Mouse (Mus musculus): ENCODE measurements around the gene Bbs9. TPM values are rescaled to one million over a fixed set of nuclear protein-coding genes. Genes with fewer than 3 reads are reported as not detected.

Gene Bbs9
- polyA plus RNA-seq, 1 experiment from 2014 or later: 5.8 TPM

- WGBS: 74% methylated on average over 9 of the region's 9 CpGs
- ATAC-seq (ENCODE audit: low FRiP score, low TSS enrichment) (no peak), DNase-seq (ENCODE audit: low spot score) (no peak)
- TF ChIP-seq CTCF (IDR thresholded peaks at IDR 0.05; ENCODE audit: low read depth): no peak
- no peak for TF ChIP-seq EP300 (optimal IDR thresholded peaks at IDR 0.05)
- Histone ChIP-seq H3K27me3 (ENCODE audit: control insufficient read depth, insufficient read depth, low read length) (no peaks in the 10 kb centered on the region), H3K9me3 (ENCODE audit: control insufficient read depth, low read length) (no peaks in the 10 kb centered on the region), H3K36me3 (ENCODE audit: control insufficient read depth, insufficient read depth, low read length) (no peaks in the 10 kb centered on the region), H3K4me1 (replicated peaks; ENCODE audit: control insufficient read depth, insufficient read depth) (no peaks in the 10 kb centered on the region), H3K9ac (ENCODE audit: low read length) (no peak overlapping the region), H3K27ac (replicated peaks) (no peak overlapping the region), H3K4me3 (ENCODE audit: low read depth, low read length) (no peak overlapping the region), H3K4me2 (replicated peaks; ENCODE audit: low read depth) (no peak overlapping the region)
Observed at GRCm38 (mm10) chr9:22544349-22545341, 69.1 kb downstream of the Bbs9 start.

- WGBS: 53% methylated on average over 1 of the region's 1 CpGs
- H3K9me3 ChIP-seq (ENCODE audit: control insufficient read depth, low read length): no peaks in the 10 kb centered on the region
- H3K27ac ChIP-seq (replicated peaks): no peak overlapping the region
- no peaks in the 10 kb centered on the region for H3K27me3 ChIP-seq (ENCODE audit: control insufficient read depth, insufficient read depth, low read length)
- no peak overlapping the region for H3K4me2 ChIP-seq (replicated peaks; ENCODE audit: low read depth)
- no peaks in the 10 kb centered on the region for H3K36me3 ChIP-seq (ENCODE audit: control insufficient read depth, insufficient read depth, low read length)
- no peak overlapping the region for H3K4me3 ChIP-seq (ENCODE audit: low read depth, low read length)
- ATAC-seq (ENCODE audit: low FRiP score, low TSS enrichment) (no peak), DNase-seq (ENCODE audit: low spot score) (no peak)
- no peak for TF ChIP-seq CTCF (IDR thresholded peaks at IDR 0.05; ENCODE audit: low read depth)
- TF ChIP-seq EP300 (optimal IDR thresholded peaks at IDR 0.05): no peak
- H3K9ac ChIP-seq (ENCODE audit: low read length): no peak overlapping the region
- H3K4me1 ChIP-seq (replicated peaks; ENCODE audit: control insufficient read depth, insufficient read depth): no peaks in the 10 kb centered on the region
Observed at GRCm38 (mm10) chr9:22551273-22551672, 75.8 kb downstream of the Bbs9 start.

- H3K4me2 ChIP-seq (replicated peaks; ENCODE audit: low read depth): no peak overlapping the region
- H3K9ac ChIP-seq (ENCODE audit: low read length): no peak overlapping the region
- no peaks in the 10 kb centered on the region for H3K27me3 ChIP-seq (ENCODE audit: control insufficient read depth, insufficient read depth, low read length)
- no peak overlapping the region for H3K4me3 ChIP-seq (ENCODE audit: low read depth, low read length)
- H3K36me3 ChIP-seq (ENCODE audit: control insufficient read depth, insufficient read depth, low read length): no peaks in the 10 kb centered on the region
- H3K27ac ChIP-seq (replicated peaks): no peak overlapping the region
- TF ChIP-seq CTCF (IDR thresholded peaks at IDR 0.05; ENCODE audit: low read depth) (no peak), EP300 (optimal IDR thresholded peaks at IDR 0.05) (no peak)
- DNase-seq (ENCODE audit: low spot score) (no peak), ATAC-seq (ENCODE audit: low FRiP score, low TSS enrichment) (no peak)
- H3K9me3 ChIP-seq (ENCODE audit: control insufficient read depth, low read length): no peaks in the 10 kb centered on the region
- WGBS: 31% methylated on average over 5 of the region's 5 CpGs
- no peaks in the 10 kb centered on the region for H3K4me1 ChIP-seq (replicated peaks; ENCODE audit: control insufficient read depth, insufficient read depth)
Observed at GRCm38 (mm10) chr9:22556076-22556475, 80.6 kb downstream of the Bbs9 start.

GRCm38 (mm10) chr9:22557467-22557866 is 82.0 kb downstream of the Bbs9 start:
- no peak overlapping the region for H3K4me2 ChIP-seq (replicated peaks; ENCODE audit: low read depth)
- H3K4me1 ChIP-seq (replicated peaks; ENCODE audit: control insufficient read depth, insufficient read depth): no peaks in the 10 kb centered on the region
- H3K27me3 ChIP-seq (ENCODE audit: control insufficient read depth, insufficient read depth, low read length): no peaks in the 10 kb centered on the region
- 56% methylated on average over 13 of the region's 13 CpGs for WGBS
- ATAC-seq (ENCODE audit: low FRiP score, low TSS enrichment) (0 out of 2 replicates have a peak, but pooled peaks have one; percentile 45), DNase-seq (ENCODE audit: low spot score) (peak; percentile 69)
- no peaks in the 10 kb centered on the region for H3K36me3 ChIP-seq (ENCODE audit: control insufficient read depth, insufficient read depth, low read length)
- H3K27ac ChIP-seq (replicated peaks): no peak overlapping the region
- H3K9ac ChIP-seq (ENCODE audit: low read length): no peak overlapping the region
- no peak for TF ChIP-seq EP300 (optimal IDR thresholded peaks at IDR 0.05)
- TF ChIP-seq CTCF (IDR thresholded peaks at IDR 0.05; ENCODE audit: low read depth): peak; percentile 83
- no peaks in the 10 kb centered on the region for H3K9me3 ChIP-seq (ENCODE audit: control insufficient read depth, low read length)
- H3K4me3 ChIP-seq (ENCODE audit: low read depth, low read length): no peak overlapping the region

GRCm38 (mm10) chr9:22563612-22564347 is 88.3 kb downstream of the Bbs9 start:
- no peak overlapping the region for H3K27ac ChIP-seq (replicated peaks)
- no peak overlapping the region for H3K4me3 ChIP-seq (ENCODE audit: low read depth, low read length)
- no peaks in the 10 kb centered on the region for H3K27me3 ChIP-seq (ENCODE audit: control insufficient read depth, insufficient read depth, low read length)
- H3K4me1 ChIP-seq (replicated peaks; ENCODE audit: control insufficient read depth, insufficient read depth): no peaks in the 10 kb centered on the region
- TF ChIP-seq EP300 (optimal IDR thresholded peaks at IDR 0.05) (no peak), CTCF (IDR thresholded peaks at IDR 0.05; ENCODE audit: low read depth) (no peak)
- ATAC-seq (ENCODE audit: low FRiP score, low TSS enrichment) (0 out of 2 replicates have a peak, but pooled peaks have one; percentile 26), DNase-seq (ENCODE audit: low spot score) (no peak)
- H3K36me3 ChIP-seq (ENCODE audit: control insufficient read depth, insufficient read depth, low read length): no peaks in the 10 kb centered on the region
- no peak overlapping the region for H3K9ac ChIP-seq (ENCODE audit: low read length)
- 56% methylated on average over 11 of the region's 11 CpGs for WGBS
- no peak overlapping the region for H3K4me2 ChIP-seq (replicated peaks; ENCODE audit: low read depth)
- no peaks in the 10 kb centered on the region for H3K9me3 ChIP-seq (ENCODE audit: control insufficient read depth, low read length)
